Mouse (Mus musculus) liver, embryonic 12.5 days (tissue): ENCODE measurements around the gene Psmd6. TPM values are rescaled to one million over a fixed set of nuclear protein-coding genes. Genes with fewer than 3 reads are reported as not detected.

Source experiments
- polyA plus RNA-seq: library from polyadenylated mRNA; unstranded; fragments of >200 nt; fragmentation: Nextera tagmentation; extraction: Ambion mirVana; gene quantifications from 2 replicates; pipeline ENCODE4 v1.2.1, GENCODE M21; 2016

The Psmd6 gene
- polyA plus RNA-seq, 1 experiment from 2014 or later: 202 TPM

Other genes with a start within 250 kb of the Psmd6 start
- not detected in 2 replicates for gene Gm281, start 206.5 kb downstream of the Psmd6 start, polyA plus RNA-seq
- gene Atxn7, start 159.5 kb downstream of the Psmd6 start, polyA plus RNA-seq: 2.0 and 2.5 TPM in 2 replicates
- 116 TPM in 2 replicates for gene Thoc7, start 159.1 kb downstream of the Psmd6 start, polyA plus RNA-seq
- not detected in 2 replicates for gene Olfr720, start 65.9 kb upstream of the Psmd6 start, polyA plus RNA-seq
- gene Olfr31, start 201.8 kb upstream of the Psmd6 start, polyA plus RNA-seq: not detected in 2 replicates
- 2.1 and 3.2 TPM in 2 replicates for gene Il3ra, start 225.3 kb upstream of the Psmd6 start, polyA plus RNA-seq